Mouse (Mus musculus): ENCODE results near the gene Gtsf1. TPM values are rescaled to one million over a fixed set of nuclear protein-coding genes. Genes with fewer than 3 reads are reported as not detected.
"Not testable (repeated sequence)": the region's sequence is repeated elsewhere in the genome, so short reads cannot be mapped to it uniquely, and the experiment has no call there.

Gtsf1 gene
- total RNA-seq (2021): not detected
- long read RNA-seq, experiment 1, partial matches to known transcripts: 0 of 2 reads
- long read RNA-seq, experiment 1, other reads (novel, unspliced or antisense): 2 of 2 reads
- long read RNA-seq, experiment 2, partial matches to known transcripts: 0 of 1 reads
- long read RNA-seq, experiment 2, other reads (novel, unspliced or antisense): 1 of 1 reads

- DNase-seq: peak; percentile 4
Observed at GRCm38 (mm10) chr15:103430241-103430640, at the start of gene Gtsf1. Gene Gtsf1, minus strand, starts transcription at chr15:103430470.

- DNase-seq: no peak
Observed at GRCm38 (mm10) chr15:103479080-103479606, 48.9 kb upstream of the Gtsf1 start.

GRCm38 (mm10) chr15:103473769-103474168 lies 43.5 kb upstream of the Gtsf1 start:
- no peak for DNase-seq

GRCm38 (mm10) chr15:103473182-103473581 lies 42.9 kb upstream of the Gtsf1 start:
- no peak for DNase-seq

DNA sequence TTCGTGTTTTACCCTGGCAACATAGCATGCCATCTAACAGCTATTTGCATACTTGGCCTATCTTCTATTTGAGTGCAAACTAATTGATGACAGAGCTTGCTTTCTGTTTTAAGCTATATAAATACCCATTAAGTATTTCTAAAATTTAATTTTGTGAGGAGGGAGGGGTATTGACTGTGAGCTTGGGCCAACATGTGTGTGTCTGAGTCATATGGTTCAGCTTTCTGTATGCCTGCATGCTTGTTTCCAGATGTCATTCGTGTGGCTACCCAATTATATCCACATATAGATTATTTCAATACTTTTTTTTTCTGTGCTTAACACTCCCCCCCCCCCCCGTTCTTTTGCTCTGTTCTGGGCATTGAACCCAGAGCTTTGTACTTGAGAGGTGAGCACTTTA lies 42.0 kb upstream of the Gtsf1 start:
- no peak for DNase-seq

GRCm38 (mm10) chr15:103471488-103472194 lies 41.4 kb upstream of the Gtsf1 start:
- no peak for DNase-seq

- peak; percentile 19 for DNase-seq
Observed at GRCm38 (mm10) chr15:103462539-103463261, 32.4 kb upstream of the Gtsf1 start.

DNA sequence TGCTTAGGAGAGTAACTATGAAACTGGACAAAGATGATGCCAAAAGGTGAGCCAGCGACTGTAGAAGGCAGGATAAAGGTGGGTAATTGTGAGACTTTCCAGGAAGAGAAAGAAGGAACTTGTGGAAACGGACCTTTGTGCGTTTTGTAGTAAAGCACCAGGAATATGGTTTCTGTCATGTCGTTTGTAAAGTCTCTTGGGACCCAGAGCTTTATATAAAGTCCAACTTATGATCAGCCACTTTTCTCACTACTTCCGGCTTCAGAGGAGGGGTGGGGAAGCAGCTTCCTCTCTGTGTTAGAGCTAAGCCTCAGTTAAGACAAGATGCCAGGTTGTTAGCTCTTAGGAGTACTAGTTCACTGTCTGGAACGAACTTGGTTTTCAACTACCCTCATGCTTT lies 24.2 kb upstream of the Gtsf1 start:
- no peak for DNase-seq

DNA sequence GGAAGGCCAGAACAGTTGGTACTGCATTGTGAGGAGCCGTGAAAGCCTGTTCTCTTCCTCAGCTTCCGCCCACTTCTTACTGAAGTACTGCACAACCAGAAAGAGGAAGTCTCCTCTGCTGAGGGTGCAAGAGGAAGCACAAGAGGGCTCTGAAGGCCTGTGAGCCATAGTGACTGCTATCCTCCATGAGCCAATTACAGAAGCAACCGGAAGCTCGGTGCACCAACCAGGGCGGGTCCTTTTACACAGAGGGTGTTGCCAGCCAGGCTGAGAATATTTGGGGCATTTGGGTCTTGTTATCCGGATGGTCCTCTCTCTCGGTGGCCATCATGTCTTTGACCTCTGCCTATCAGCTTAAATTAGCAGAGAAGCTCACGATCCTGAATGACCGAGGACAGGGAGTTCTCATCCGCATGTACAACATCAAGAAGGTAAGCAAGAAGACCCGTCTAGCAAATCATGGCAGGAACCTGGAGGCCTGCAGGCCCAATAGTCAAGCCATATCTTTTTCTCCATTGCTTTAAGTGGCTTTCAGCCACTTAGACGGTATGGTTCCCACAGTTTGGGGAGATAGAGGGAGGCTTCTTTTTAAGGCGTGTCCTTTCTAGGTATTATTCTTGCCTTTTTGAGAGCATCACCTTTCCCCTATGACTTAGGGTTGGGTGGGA lies 23.4 kb upstream of the Gtsf1 start, which contains the start of gene Nckap1l:
Gene Nckap1l (plus strand): TSS at position 244 of the 668 bp plus-strand sequence.
- DNase-seq: peak; percentile 46

GRCm38 (mm10) chr15:103448369-103448768 lies 18.1 kb upstream of the Gtsf1 start, which contains the start of gene Gtsf2:
Gene Gtsf2, minus strand, starts transcription at chr15:103448469.
- no peak for DNase-seq

DNA sequence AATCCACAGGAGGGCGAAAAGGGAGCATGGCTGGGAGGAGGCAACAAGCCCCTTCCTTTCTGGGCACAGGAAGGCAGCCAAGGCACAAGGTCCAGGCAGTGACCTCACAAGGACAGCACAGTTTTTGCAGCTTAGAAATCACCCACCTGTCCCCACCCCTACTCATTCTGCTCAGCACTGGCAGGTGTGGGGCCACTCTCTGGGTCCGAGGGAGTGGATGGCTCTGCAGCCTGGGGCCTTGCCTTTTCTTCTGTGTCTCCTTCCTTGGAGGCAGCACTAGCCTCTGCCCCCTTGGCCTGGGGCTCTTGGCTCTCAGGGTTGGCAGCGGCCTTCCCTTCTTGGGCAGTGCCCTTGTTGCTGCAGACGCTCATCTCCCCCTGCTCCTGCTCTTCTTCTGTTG lies 15.7 kb upstream of the Gtsf1 start:
- not testable (repeated sequence) for DNase-seq

DNA sequence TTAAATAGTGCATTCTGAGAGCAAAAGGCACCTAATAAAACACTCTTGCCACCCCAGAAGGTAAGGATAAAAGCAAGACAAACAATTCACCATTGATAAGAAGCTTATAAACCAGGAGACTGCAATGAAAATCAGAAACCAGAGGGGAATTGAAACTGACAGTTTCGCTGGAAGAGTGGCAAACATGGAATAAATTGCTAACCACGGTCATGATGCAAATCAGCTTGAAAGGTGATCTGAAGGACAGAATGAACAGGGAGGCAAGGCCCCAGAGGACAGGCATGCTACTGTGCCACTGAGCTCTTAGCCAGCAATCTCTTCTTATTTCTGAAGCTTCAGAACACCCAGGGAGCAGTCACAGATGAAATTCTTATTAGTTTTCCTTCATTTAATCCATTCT lies 3.3 kb downstream of the Gtsf1 start:
- no peak for DNase-seq

DNA sequence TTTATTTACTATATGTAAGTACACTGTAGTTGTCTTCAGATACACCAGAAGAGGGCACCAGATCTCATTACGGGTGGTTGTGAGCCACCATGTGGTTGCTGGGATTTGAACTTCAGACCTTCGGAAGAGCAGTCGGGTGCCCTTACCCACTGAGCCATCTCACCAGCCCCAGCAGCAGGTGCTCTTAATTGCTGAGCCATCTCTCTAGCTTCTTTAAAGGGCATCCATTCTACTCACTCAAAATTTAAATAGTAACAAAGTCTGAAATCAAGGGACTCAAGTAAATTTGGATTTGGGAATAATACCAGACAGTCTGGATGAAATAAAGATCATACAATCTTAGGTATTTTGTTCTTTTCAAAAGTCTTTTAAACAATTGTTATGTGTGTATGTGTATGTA lies 24.7 kb downstream of the Gtsf1 start:
- not testable (repeated sequence) for DNase-seq

DNA sequence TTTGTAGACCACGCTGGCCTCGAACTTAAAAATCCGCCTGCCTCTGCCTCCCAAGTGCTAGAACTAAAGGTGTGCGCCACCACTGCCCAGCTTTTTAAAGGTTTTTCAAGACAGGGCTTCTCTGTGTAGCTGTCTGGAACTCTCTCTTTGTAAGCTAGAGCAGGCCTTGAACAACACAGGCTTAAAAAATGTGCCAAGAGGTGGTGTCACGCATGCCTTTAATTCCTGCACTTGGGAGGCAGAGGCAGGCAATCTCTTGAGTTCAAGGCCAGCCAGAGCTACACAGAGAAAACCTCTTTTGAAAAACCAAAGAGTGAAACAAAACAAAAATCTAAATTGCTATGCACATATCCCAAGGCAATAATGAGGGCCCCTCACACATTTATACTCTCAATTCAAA lies 28.9 kb downstream of the Gtsf1 start:
- DNase-seq: no peak

DNA sequence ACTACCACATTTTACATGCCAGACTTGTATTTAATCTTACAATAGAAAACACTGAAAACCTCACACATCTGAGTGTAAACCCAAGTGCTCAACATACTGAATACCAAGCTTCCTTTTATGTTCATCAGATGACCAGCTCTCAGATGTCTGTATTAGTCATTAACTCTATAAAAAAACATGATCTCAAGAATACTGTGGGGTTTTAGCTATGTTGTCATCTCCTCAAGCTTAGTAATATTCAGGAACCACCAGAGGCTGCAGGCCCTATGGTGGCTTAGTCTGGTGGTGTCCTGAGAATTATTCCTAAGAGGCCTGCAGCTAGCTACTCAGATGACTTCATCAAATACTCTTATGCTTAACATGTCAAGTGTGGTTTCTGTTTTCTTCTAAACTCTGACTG lies 36.7 kb downstream of the Gtsf1 start:
- DNase-seq: no peak

- no peak for DNase-seq
Observed at GRCm38 (mm10) chr15:103388556-103389145, 41.6 kb downstream of the Gtsf1 start.

- peak; percentile 44 for DNase-seq
Observed at GRCm38 (mm10) chr15:103383771-103384488, 46.3 kb downstream of the Gtsf1 start.

DNA sequence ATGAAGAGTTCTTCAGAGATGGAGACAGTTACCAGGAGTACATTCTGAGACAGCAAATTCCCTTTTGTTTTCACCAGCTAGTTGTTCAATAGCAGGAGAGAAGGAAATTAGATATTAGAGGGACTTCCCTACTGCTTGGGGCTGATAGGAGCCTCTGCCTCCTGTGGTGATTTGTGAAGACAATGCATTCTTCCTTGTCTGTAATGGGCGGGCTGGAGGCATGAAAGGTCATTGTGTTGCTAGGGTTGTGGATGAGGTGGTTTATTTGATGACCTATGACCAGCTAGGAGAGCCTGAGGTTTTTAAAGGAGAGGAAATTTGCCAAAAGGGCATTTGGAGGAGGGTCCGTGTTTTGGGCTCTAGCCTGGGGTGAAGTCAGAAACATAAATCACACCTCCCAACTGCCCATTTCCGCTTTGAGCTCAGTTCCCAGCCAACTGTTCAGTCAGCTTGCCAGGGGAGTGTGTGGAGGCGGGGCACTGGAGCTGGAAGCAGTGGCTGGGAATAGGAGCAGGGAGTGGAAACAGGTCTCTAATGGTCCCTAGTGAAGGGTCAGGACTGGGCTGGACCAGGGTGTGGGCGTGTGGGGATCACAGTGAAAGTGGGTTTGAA lies 47.4 kb downstream of the Gtsf1 start:
- peak; percentile 47 for DNase-seq

GRCm38 (mm10) chr15:103382075-103382474 lies 48.2 kb downstream of the Gtsf1 start:
- no peak for DNase-seq

GRCm38 (mm10) chr15:103378665-103379356 lies 51.5 kb downstream of the Gtsf1 start:
- no peak for DNase-seq

Measured in gastrocnemius, postnatal 25 days (tissue).